Mouse (Mus musculus) R1 (cell line): ENCODE results near the gene Ccz1.
"Not testable (repeated sequence)": the region's sequence is repeated elsewhere in the genome, so short reads cannot be mapped to it uniquely, and the experiment has no call there.

Experiments
- DNase-seq: peaks from one replicate; pipeline ENCODE4 v3.0.0-alpha.2; 2018; ENCODE audit warnings: low read depth, low spot score

The Ccz1 gene

GRCm38 (mm10) chr5:144014551-144015311, at the start of gene Ccz1:
Gene Ccz1 (minus strand): TSS chr5:144014877.
- DNase-seq: peak; percentile 96

GRCm38 (mm10) chr5:144064093-144064492, 49.4 kb upstream of the Ccz1 start:
- DNase-seq: peak; percentile 51

GRCm38 (mm10) chr5:144054340-144054739, 39.7 kb upstream of the Ccz1 start:
- peak; percentile 23 for DNase-seq

- DNase-seq: peak; percentile 29
These were observed 38.8 kb upstream of the Ccz1 start for GRCm38 (mm10) chr5:144053450-144053849.

- peak; percentile 74 for DNase-seq
These were observed 36.6 kb upstream of the Ccz1 start for GRCm38 (mm10) chr5:144051268-144051667.

- DNase-seq: no peak
These were observed 35.2 kb upstream of the Ccz1 start for GRCm38 (mm10) chr5:144049881-144050280.

- no peak for DNase-seq
These were observed 32.6 kb upstream of the Ccz1 start for GRCm38 (mm10) chr5:144047324-144047723.

- DNase-seq: no peak
These were observed 28.5 kb upstream of the Ccz1 start for GRCm38 (mm10) chr5:144043166-144043565.

- DNase-seq: peak; percentile 88
These were observed 26.2 kb upstream of the Ccz1 start for GRCm38 (mm10) chr5:144040720-144041364.

GRCm38 (mm10) chr5:144039886-144040285, 25.2 kb upstream of the Ccz1 start:
- peak; percentile 87 for DNase-seq

- peak; percentile 75 for DNase-seq
These were observed 24.5 kb upstream of the Ccz1 start for GRCm38 (mm10) chr5:144039156-144039675.

GRCm38 (mm10) chr5:144036952-144037351, 22.3 kb upstream of the Ccz1 start:
- no peak for DNase-seq

GRCm38 (mm10) chr5:144034567-144034966, 19.9 kb upstream of the Ccz1 start:
- DNase-seq: peak; percentile 87

GRCm38 (mm10) chr5:144032491-144032890, 17.8 kb upstream of the Ccz1 start:
- no peak for DNase-seq

- peak; percentile 10 for DNase-seq
These were observed 12.1 kb upstream of the Ccz1 start, which contains the start of gene Ocm for GRCm38 (mm10) chr5:144026620-144027263. Gene Ocm (minus strand): TSS chr5:144026670.

GRCm38 (mm10) chr5:144015845-144016244, 1.2 kb upstream of the Ccz1 start:
- DNase-seq: no peak

- no peak for DNase-seq
These were observed 604 bp upstream of the Ccz1 start for GRCm38 (mm10) chr5:144015312-144015650.

- not testable (repeated sequence) for DNase-seq
These were observed 1.1 kb downstream of the Ccz1 start for GRCm38 (mm10) chr5:144013366-144014134.

- no peak for DNase-seq
These were observed 12.1 kb downstream of the Ccz1 start for GRCm38 (mm10) chr5:144002461-144003192.

- DNase-seq: peak; percentile 56
These were observed 15.3 kb downstream of the Ccz1 start for GRCm38 (mm10) chr5:143999409-143999808.
